Mouse (Mus musculus) CD8-positive naive resting alpha-beta T cell, adult 2 months (primary cell): Measurements from ENCODE around the gene Snx1.
A peak's percentile ranks its signal among the peaks of the same experiment; 100 is the strongest.

ENCODE experiments used
- DNase-seq, 2 experiments: peaks; one replicate each; pipeline ENCODE4 v3.0.0; 2022; ENCODE audit warnings: low read depth in 2 of 2, low spot score in 2 of 2

Snx1 gene

DNA sequence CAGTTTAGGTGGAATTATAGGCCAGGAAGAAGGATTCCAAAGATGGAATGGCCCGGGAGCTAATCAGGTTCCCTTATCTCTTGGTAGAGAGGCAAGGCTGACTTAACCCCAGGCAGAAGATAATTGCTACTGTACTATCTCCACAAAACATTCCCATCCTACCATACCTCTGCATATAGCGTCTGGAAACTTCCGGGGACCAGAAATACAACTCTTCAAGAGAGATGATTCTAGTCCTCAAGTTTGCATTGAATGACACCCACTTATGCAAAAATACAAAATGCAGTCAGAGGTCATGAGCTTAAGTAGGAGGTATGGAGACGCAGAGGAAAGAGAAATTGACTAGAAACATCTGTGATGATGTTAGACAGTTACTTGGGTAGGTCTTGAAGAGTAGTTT lies 1.5 kb upstream of the Snx1 start:
- no peak for DNase-seq

DNA sequence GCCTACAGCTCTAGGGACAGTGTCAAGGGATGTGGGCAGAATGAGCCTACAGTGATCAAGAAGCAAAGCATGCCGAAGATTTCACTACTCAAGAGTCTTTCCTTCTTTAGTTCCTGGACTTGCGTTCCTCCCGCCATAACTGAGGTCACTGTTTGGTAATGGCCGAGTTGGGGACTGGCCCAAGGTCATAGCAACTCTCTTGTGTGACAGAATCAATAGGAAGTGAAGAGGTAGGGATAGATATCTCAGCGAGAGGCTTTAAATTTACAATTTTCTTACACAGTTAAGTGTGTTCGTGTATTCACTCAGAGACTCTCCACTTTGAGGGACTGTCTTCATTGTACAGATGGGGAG lies 783 bp upstream of the Snx1 start:
- DNase-seq, result no peak

DNA sequence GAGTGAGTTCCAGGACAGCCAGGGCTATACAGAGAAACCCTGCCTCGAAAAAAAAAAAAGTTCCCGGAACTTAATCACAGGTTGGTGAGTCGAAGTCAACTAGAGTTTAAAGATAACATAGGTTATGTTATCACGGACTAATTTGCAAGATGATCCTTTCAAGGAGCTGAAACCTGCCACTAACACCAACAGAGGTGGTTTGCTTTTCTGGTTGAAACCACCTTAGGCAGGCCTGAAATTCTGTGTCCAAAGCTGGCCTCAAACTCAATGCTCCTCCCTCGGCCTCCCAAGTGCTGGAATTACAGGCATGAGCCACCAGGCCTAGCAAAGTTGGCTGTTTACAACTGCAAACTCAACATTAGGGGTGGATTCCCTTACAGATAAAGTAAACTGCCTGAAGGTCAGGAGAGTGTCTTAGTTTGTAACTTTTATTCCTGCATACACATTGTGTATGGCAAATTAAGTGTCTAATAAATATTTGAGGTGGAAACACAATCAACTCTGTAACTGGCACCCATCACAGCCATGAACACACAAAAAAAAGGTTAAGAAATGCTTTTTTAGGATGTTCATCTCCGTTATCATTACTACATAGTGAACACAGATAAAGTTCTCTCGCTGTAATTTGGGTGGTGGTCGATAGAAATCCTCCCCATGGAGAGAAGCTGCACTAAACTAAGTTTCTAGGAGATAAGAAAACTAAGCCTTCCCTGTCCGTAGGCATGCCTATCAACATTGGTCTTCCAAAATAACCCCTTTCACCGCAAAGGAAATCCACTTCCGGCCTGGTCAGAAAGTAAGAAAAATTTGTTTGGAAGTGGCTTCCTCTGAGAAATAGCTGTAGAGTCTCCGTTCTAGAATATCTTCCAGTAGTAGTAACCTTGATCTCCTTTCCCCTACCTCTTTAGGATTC lies 588 bp downstream of the Snx1 start:
- no peak for DNase-seq

DNA sequence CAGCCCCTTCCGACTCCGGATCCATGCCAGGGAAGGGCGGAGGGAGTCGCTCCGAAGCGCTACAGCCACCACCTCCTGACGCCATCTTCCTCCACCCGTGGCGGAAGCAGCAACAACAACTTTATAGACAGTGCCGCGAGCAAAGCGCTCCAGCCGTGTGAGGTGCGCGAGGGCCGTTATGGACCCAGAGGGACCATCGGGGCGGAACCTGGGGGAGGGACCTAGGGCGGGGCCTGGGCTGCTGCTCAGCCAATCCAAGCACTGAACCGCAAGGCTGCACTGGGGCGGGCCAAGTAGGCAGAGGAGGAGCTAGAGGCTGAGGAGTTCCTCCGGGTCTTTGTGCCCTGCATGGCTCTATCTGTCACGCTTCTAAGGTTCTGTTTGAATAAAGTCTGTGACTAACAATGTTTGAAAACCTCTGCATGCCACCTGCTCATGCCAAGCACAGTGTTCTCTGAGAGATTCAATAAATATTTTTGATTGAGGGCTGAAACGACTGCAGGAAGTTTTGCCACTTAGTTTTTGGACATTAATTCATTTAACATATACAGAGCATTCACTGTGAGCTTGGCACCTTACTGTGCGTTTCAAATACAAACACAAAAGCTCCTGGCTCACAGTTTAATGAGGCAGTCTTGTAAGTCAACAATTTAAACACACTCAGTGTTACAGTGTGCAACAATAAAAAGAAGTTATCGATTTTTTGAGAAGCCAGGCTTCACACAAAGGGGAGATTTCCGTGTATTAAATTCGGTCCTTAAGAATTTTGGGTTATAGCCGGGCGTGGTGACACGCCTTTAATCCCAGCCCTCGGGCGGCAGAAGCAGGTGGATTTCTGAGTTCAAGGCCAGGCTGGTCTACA lies 1.5 kb downstream of the Snx1 start:
- peak; percentile 97 to 98 for DNase-seq

DNA sequence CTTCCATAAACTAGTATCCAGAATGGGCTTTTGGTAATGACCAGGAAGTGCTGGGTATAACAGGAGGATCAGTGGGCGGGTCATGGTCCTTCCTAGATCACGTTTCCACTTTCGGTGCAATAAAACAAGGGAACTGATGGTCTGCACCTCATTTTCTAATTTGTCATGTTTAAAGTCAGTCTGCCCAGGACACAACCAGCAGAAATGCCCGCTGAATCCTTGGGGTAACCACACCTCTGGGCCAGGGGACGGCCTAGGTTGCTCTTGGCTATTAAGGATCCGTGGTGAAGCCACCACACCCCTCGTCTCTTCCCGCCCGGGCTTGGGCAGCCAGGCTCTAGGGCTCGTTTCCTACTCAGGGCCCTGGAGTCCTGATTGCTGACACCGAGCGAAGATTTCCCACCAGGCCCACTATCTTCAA lies 2.3 kb downstream of the Snx1 start:
- DNase-seq, result no peak

DNA sequence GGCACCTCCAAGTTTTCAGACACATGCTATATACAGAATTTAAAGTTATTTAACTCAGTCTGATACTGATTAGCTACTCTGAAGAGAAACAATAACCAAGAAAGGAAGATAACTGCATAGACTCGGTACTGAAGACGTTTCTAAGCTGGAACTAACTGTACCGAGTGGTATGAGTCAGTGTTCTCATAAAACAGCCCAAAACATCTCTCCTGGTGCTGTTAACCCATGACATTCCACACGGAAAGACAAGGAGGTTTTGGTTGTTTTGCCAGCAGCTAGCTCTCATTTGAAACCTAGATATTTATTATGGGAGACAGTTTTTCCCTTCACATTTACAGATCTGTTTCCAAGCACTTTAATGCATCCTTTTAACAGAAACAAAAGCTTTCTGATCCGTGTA lies 2.7 kb downstream of the Snx1 start:
- DNase-seq, result no peak

DNA sequence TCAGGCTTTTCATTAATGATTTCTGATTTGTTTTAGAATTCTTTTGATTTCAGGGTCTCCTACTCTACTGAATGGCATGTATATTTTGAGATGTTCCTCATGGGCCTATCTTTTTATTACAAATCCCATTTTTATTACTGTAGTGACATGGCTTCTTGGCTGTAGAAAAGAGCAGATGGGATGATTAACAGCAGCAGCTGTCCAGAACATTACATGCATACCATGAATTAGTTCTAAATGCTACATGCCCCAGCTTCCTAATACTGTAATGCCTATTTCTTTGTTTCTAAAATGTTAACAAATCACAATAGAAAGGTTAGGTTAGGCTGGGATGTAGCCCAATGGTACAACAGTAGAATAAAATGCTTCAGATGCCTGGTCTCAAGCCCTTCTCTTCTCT lies 5.0 kb downstream of the Snx1 start:
- no peak for DNase-seq

DNA sequence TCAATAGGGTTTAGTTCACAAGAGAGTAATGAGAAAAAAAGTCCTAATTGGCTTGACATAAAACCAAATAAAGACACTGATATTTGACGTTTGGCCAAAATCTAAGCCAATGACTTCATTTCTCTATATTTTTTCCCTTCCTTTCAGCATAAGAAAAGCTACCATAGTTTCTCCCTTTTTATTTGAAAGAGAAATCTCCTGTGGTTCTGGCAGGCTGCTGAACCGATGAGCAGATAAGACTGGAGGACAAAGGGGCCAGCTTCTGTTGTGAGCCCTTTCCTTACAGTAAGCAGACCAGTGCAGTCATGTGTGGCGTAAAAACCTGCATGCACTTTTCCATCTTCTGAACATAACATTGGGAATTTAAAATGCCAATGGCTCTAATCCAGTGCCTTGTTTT lies 5.4 kb downstream of the Snx1 start:
- no peak for DNase-seq

DNA sequence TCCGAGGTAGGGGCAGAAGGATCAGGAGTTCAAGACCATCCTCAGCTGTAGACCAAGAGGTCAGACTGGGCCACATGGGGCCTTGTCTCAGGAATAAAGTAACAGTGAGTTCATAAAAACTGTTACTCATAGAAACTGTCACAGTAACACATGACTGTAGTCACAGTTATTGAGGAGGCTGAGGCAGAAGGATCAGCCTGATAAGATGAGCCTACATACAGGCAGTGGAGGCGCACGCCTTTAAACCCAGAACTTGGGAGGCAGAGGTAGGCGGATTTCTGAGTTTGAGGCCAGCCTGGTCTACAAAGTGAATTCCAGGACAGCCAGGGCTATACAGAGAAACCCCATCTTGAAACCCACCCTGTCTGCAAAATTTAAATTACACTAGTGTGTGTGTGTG lies 6.3 kb downstream of the Snx1 start:
- DNase-seq, result no peak

DNA sequence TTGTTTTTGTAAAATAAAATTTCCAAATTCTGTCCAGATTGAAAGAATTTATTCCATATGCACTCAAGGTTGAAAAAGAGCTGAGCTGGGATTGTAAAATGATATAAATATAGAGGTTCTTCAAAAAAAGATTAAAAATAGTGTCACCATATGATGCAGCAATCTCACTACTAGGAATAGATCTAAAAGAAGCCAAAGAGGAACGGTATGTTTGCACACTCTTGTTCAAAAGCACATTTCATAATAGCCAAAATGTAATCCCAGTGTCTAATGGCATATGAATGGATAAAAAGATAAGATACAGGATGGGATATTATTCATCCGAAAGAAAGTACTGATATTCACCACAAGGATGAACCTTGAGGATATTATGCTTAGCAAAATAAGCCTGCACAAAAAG lies 6.9 kb downstream of the Snx1 start:
- no peak for DNase-seq

DNA sequence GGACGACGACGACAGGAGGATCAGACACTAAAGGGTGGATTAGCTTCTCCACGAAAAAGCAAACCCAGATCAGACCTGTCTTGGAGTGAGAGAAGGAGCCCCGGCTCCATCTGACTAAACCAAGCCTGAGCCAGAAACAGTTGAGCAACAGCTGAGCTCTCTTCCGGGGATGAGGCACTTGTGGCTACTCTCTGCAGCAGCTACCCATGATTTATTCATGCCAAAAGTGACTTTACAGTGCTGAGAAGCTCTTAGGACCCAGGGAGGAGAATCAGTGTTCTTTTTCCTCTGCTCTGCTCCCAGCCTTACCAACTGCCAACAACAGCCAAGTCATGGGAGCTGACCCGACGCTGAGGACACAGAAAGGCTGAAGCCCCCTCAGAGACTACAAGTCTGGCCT lies 9.5 kb downstream of the Snx1 start:
- no peak for DNase-seq

DNA sequence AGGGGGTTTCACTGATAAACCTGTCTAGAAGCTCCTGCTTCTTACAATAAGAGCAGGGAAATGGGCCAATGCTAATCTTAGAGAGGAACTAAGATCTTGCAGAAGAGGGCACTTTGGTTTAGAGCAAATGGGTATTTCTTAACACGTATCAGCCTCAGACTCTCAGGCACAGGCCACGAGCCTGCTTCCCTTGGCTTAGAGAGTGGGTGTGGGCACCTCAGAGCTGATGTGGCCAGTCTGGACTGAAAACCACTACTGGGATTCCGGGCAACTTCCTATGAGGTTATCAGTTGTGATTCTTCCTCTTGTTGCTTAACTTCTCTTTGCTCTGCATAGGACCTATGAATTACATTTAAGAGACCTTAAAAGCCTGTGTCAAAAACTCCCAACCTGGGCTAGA lies 12.0 kb downstream of the Snx1 start:
- DNase-seq, result no peak

DNA sequence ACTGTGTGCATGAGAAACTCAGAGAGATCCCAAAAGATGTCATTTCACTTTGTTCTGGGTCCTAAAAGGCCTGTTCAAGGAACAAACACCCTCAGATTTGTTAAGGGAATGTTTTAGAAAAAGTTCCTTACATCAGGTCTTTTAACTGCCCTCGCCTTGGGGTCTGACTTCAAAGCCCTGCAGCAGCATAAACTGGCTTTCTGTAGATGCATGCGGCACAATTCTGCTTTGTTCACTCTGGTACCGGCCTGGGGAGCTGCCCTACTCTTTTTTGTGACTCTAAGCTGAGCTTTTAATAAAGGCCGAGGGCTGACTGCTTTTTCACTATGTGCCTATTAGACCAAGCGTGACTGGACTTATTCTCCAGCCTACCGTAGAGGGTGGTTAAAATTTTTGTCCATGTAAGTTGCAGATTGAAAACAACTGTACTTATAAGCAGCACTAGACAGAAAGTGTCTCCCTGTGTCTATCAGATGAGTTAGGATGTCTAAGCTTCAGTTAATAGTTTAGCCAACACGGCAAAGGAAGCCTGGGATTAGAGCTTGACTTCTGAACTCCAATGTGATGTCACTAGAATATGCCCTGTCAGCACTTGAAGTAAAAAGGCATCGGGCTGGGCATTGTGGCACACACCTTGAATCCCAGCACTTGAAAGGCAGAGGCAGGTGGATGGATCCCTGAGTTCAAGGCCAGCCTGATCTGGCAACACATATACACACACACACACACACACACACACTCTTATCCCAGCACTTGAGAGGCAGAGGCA lies 15.6 kb downstream of the Snx1 start:
- no peak for DNase-seq

DNA sequence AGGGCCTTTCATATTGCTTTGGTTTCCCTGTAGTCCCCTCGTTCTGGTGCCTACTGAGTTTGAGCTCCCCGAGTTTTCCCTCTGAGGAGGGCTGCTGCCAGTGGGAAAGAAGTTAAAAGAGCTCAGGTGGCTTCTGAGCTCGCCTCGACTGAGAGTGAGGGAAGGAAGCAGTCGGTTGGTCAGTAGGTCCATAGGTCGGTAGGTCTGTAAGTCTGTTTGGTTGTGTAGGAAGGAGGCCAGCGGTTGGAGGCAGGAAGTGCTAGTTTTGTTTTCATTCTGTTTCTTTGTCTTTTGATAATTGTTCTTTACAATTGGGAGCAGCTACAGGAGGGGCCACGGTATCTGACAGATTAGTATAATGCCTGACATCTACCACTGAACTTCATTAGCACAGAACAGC lies 16.3 kb downstream of the Snx1 start:
- no peak for DNase-seq

DNA sequence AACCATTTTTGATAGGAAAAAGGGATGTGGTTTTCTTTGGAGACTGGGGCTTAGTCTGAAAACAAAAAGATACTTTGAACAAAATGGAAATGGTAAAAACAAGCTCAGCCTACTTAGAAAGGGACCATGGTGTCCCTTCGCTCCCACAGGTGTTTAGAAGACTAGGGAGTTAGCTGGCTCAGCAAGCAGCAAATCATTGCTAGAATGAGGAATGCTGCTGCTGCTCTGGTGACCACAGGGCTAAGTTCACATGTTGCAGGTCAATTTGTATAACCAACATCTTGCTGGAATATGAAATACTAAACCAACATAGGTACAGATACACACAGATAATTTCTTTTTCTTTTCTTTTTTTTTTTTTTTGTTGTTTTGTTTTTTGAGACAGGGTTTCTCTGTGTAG lies 16.8 kb downstream of the Snx1 start:
- DNase-seq, result no peak

DNA sequence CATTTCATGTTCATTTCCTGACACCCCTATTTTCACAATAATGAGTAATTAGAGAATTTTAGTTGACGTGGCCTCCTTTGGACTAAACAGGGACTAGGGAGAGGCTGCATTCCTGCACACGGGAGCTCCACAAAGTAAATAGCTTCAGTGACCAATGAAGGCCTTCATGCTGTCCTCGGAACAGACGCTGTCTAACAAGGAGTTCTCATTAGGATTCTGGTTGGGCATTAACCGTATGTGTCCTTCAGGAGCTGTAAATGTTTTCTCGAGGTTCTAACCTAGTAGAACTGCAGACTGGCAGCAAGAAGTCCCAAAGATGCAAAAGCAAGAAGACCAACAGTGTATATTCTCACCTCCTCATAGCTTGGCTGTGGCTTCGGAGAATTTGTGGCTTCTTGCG lies 21.2 kb downstream of the Snx1 start:
- DNase-seq, result no peak

DNA sequence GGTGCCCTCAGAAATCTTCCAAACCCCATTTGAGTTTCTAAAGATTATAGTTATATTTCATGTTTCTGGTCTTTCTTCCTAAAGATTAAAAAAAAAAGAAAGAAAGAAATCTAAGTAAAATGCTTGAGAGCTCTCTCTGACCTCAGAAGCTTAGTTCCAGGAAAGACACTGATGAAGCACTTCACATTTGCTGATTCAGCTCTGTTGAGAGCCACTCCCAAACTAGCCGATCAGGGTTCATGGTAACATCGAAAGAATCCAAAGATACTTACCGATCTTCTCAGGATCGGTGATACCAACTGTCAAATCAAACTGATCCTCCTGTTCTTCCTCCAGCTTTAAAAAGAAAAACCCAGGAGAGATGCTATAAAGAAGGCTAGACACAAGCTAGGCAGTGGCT lies 21.8 kb downstream of the Snx1 start:
- DNase-seq, result no peak

DNA sequence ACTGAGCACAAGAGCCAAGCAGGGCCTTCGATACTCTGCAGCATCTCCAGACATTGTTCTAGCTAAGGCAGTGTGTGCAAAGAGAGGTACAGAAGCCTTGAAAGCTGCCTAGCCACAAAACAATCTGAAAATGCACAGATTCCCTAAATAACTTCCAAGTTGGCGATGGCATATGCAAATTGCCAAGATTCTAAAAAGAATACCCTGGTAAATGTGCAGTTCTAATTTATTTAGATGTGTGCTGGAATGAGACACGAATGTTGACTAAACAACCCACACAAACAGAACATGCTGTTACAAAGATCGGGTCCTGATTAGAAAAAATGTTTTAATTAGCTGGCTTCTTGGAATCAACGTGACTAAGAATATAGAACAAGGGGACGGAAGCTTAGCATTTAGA lies 23.7 kb downstream of the Snx1 start:
- no peak for DNase-seq

DNA sequence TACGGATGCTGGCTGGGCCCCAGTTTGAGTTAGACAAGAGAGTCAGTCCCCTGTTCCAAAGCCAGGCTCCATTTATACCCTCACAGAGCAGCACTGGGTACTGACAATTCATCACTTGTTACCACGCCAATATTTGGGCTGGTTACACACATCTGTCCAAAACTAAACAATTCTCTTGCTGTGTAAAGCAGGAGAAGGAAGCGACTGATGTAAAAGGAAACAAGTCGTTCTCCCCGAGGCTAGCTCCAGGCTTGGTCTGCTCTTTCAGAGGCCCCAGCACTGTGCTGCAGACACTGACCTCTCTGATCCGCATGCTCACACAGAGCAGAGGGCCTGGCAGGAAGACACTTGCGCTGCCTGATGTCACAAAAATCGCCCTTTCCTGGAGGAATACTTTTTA lies 24.8 kb downstream of the Snx1 start:
- no peak for DNase-seq

DNA sequence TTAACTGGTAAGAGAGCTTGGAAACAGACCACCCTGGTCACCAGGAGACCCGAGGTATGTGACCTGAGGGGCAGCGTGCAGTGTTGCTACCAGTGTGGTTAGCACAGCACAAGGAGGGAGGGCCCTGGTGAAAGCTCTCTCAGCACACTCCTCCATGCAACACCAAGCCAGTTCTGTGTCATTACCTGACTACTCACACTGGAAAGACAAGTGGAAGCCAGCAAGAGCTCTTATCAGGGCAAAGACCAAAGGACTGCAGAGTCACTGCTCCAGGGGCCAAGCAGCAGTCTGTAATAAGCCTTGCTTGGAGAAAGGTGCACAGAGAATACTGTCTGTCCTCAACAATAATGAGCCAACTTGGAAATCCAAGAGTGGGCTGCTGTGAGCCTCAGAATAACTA lies 33.7 kb downstream of the Snx1 start:
- no peak for DNase-seq

DNA sequence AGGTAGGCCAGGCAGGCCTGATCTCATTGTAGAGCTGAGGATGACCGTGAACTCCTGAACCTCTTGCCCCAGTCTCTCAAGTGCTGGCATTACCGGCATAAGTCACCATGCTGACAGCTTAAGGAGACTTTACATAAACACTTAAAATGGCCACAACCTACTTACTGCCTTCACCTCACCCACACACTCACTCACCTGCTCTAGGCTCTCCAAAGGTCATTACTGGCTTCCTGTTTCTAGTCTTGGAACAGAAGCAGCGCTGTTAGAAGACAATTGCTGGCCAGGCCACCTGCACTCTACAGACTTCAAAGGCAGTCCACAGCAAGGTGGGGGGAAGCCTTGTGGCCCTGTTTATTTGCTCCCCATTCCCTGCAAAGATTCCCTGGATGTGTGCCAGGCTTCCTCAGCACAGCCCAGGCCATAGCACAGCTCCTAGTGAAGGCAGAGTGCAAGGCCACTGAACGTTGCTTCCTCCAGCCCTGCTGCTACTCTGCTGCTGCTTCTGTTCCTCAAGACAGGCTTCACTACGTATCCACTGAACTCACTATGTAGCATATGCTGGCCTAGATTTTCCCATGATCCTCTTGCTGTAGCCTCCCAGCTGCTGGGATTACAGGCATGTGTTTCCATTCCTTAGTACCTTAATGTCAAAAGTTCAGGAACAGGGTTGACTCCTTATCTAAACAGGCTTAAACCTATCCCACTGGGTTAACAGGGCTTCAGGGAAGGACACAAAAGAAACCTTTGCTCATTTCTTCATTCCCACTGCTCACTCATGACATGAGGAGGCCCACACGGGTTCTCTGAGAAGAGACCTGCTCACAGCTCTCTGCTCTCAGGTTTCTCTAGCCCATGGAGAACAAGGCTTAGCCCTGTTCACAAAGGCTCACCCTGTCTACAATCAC lies 34.8 kb downstream of the Snx1 start:
- no peak for DNase-seq
